Mouse (Mus musculus) lung, adult 2 months (tissue): Measurements from ENCODE around the gene Ush1g. TPM values are rescaled to one million over a fixed set of nuclear protein-coding genes. Genes with fewer than 3 reads are reported as not detected.

Source experiments
- DNase-seq: peaks from one replicate; pipeline ENCODE4 v3.0.0; 2022
- H3K4me1 ChIP-seq: fragments of 200-500 bp; 2 replicates; pipeline ENCODE4 v1.6.1; 2011; ENCODE audit warnings: low read length; ENCODE audit not compliant: control insufficient read depth, insufficient read depth
- H3K4me3 ChIP-seq: fragments of 200-500 bp; replicated peaks from 2 replicates; pipeline ENCODE3; 2011; ENCODE audit warnings: low read depth, mild to moderate bottlenecking, control low read depth, low read length; ENCODE audit errors: extremely low read depth
- CTCF ChIP-seq: fragments of 200-500 bp; IDR thresholded peaks from 2 replicates; pipeline ENCODE4 v1.5.1; 2011; ENCODE audit warnings: mild to moderate bottlenecking, low read length, control low read depth; ENCODE audit not compliant: insufficient read depth
- POLR2A ChIP-seq: fragments of 200-500 bp; IDR thresholded peaks from 2 replicates; pipeline ENCODE4 v1.6.1; 2011; ENCODE audit warnings: low read depth, mild to moderate bottlenecking, control low read depth, low read length, borderline replicate concordance; ENCODE audit errors: extremely low read depth
- WGBS: fragments of 180-500 bp; shearing (Covaris S2); methylation state at CpG from one replicate; pipeline ENCODE4 v1.1.7; 2018; 5-methylcytosine and 5-hydroxymethylcytosine counted together
- polyA plus RNA-seq: library from polyadenylated mRNA; depleted of rRNA; stranded (reverse); fragments of >200 nt; gene quantifications from 2 replicates; pipeline ENCODE4 v1.2.3, GENCODE M21; 2012

Ush1g gene
- polyA plus RNA-seq, 1 experiment = 0.11 TPM

GRCm38 (mm10) chr11:115336115-115336514, 14.3 kb upstream of the Ush1g start:
- TF ChIP-seq CTCF (no peak), POLR2A (no peak)
- WGBS = 17% methylated on average over 6 of the region's 6 CpGs
- H3K4me3 ChIP-seq = no peak overlapping the region
- no peak for DNase-seq
- no peaks in the 10 kb centered on the region for H3K4me1 ChIP-seq

GRCm38 (mm10) chr11:115335223-115335622, 13.4 kb upstream of the Ush1g start:
- H3K4me3 ChIP-seq = no peak overlapping the region
- no peak for TF ChIP-seq CTCF
- WGBS = 47% methylated on average over 12 of the region's 12 CpGs
- no peaks in the 10 kb centered on the region for H3K4me1 ChIP-seq
- DNase-seq = peak; percentile 22

- TF ChIP-seq CTCF (no peak), POLR2A (no peak)
- WGBS = 3% methylated on average over 29 of the region's 29 CpGs
- Histone ChIP-seq H3K4me1 (no peaks in the 10 kb centered on the region), H3K4me3 (no peak within 1 kb of the TSS)
- DNase-seq = no peak
Measured at GRCm38 (mm10) chr11:115334531-115334930, 12.7 kb upstream of the Ush1g start, which contains the start of gene Otop3. Gene Otop3, plus strand, starts transcription at chr11:115334731.

- H3K4me3 ChIP-seq = no peak overlapping the region
- 69% methylated on average over 15 of the region's 15 CpGs for WGBS
- no peak for DNase-seq
- no peaks in the 10 kb centered on the region for H3K4me1 ChIP-seq
- TF ChIP-seq POLR2A (no peak), CTCF (0 out of 2 replicates have a peak, but pooled peaks have one; percentile 8)
Measured at GRCm38 (mm10) chr11:115329339-115329738, 7.5 kb upstream of the Ush1g start.

GRCm38 (mm10) chr11:115326730-115327129, 4.9 kb upstream of the Ush1g start:
- 51% methylated on average over 7 of the region's 7 CpGs for WGBS
- DNase-seq = no peak
- no peaks in the 10 kb centered on the region for H3K4me1 ChIP-seq
- no peak overlapping the region for H3K4me3 ChIP-seq
- no peak for TF ChIP-seq POLR2A
- TF ChIP-seq CTCF = no peak

GRCm38 (mm10) chr11:115323354-115323753, 1.5 kb upstream of the Ush1g start:
- H3K4me3 ChIP-seq = no peak overlapping the region
- DNase-seq = no peak
- H3K4me1 ChIP-seq = no peaks in the 10 kb centered on the region
- WGBS = 13% methylated on average over 32 of the region's 32 CpGs
- TF ChIP-seq POLR2A = no peak
- TF ChIP-seq CTCF = no peak

- no peak overlapping the region for H3K4me3 ChIP-seq
- TF ChIP-seq CTCF (no peak), POLR2A (no peak)
- no peak for DNase-seq
- no peaks in the 10 kb centered on the region for H3K4me1 ChIP-seq
- WGBS = 14% methylated on average over 18 of the region's 18 CpGs
Measured at GRCm38 (mm10) chr11:115319704-115320383, 2.0 kb downstream of the Ush1g start.

GRCm38 (mm10) chr11:115318245-115319027, 3.4 kb downstream of the Ush1g start:
- 6% methylated on average over 63 of the region's 63 CpGs for WGBS
- no peak for TF ChIP-seq POLR2A
- TF ChIP-seq CTCF = no peak
- Histone ChIP-seq H3K4me3 (no peak overlapping the region), H3K4me1 (no peaks in the 10 kb centered on the region)
- no peak for DNase-seq

- TF ChIP-seq CTCF (no peak), POLR2A (no peak)
- no peak overlapping the region for H3K4me3 ChIP-seq
- DNase-seq = no peak
- WGBS = 61% methylated on average over 7 of the region's 7 CpGs
- no peaks in the 10 kb centered on the region for H3K4me1 ChIP-seq
Measured at GRCm38 (mm10) chr11:115317204-115317603, 4.6 kb downstream of the Ush1g start.

GRCm38 (mm10) chr11:115314249-115314648, 7.6 kb downstream of the Ush1g start:
- TF ChIP-seq CTCF (no peak), POLR2A (no peak)
- no peak for DNase-seq
- Histone ChIP-seq H3K4me3 (no peak overlapping the region), H3K4me1 (no peaks in the 10 kb centered on the region)
- 30% methylated on average over 2 of the region's 2 CpGs for WGBS
